Mouse (Mus musculus) CH12.LX (cell line): Measurements from ENCODE around the gene Tpi1. TPM values are rescaled to one million over a fixed set of nuclear protein-coding genes. Genes with fewer than 3 reads are reported as not detected.

Experiments
- DNase-seq: peaks from one replicate; pipeline ENCODE4 v3.0.0-alpha.2; 2013; ENCODE audit errors: extremely low read depth
- H3K27ac ChIP-seq: 2 replicates; pipeline ENCODE4 v1.5.1; 2012; ENCODE audit warnings: low read depth, mild to moderate bottlenecking, control low read depth, moderate library complexity; ENCODE audit not compliant: insufficient read depth
- H3K27me3 ChIP-seq: replicated peaks from 2 replicates; pipeline ENCODE3; 2012; ENCODE audit warnings: inconsistent platforms
- H3K36me3 ChIP-seq, 2 experiments: replicated peaks in 1 of 2; 2 replicates each; pipeline versions ENCODE3 to v1.6.1; 2012; ENCODE audit warnings: inconsistent platforms in 1 of 2, low read length in 1 of 2, mild to moderate bottlenecking in 1 of 2, mixed read lengths in 1 of 2, moderate library complexity in 1 of 2; ENCODE audit not compliant: control insufficient read depth in 1 of 2, insufficient read depth in 1 of 2
- H3K4me1 ChIP-seq, 2 experiments: 2 replicates each; pipeline ENCODE4 v1.6.1; 2012; ENCODE audit warnings: inconsistent platforms in 1 of 2, moderate library complexity in 1 of 2; ENCODE audit not compliant: insufficient read depth in 2 of 2, control insufficient read depth in 1 of 2
- H3K4me2 ChIP-seq: 2 replicates; pipeline ENCODE4 v1.6.1; 2012; ENCODE audit warnings: low read depth, mild to moderate bottlenecking, control low read depth; ENCODE audit not compliant: poor library complexity, insufficient read depth, severe bottlenecking
- H3K4me3 ChIP-seq, 3 experiments: fragments of 150-350 bp in 1 of 3; sonication (generic) in 1 of 3; replicated peaks in 1 of 3; 2 replicates each; pipeline versions ENCODE3 to v1.5.1; 2011 to 2012; ENCODE audit warnings: low read depth in 2 of 3, low read length in 2 of 3, mild to moderate bottlenecking in 2 of 3, moderate library complexity in 2 of 3, control low read depth in 1 of 3, improper control_type of control experiment in 1 of 3, inconsistent platforms in 1 of 3, mixed read lengths in 1 of 3; ENCODE audit not compliant: poor library complexity in 1 of 3
- H3K79me2 ChIP-seq: replicated peaks from 2 replicates; pipeline ENCODE4 v1.6.1; 2012; ENCODE audit warnings: mild to moderate bottlenecking, moderate library complexity; ENCODE audit not compliant: control insufficient read depth, poor library complexity, insufficient read depth, severe bottlenecking; ENCODE audit errors: extremely low read depth
- H3K9ac ChIP-seq: 2 replicates; pipeline ENCODE4 v1.6.1; 2012; ENCODE audit warnings: low read depth, mild to moderate bottlenecking, control low read depth, moderate library complexity; ENCODE audit not compliant: insufficient read depth
- H3K9me3 ChIP-seq: replicated peaks from 2 replicates; pipeline ENCODE3; 2012; ENCODE audit warnings: low read length, inconsistent platforms, mixed read lengths
- BHLHE40 ChIP-seq: IDR thresholded peaks from 2 replicates; pipeline ENCODE4 v1.6.1; 2011; ENCODE audit warnings: mild to moderate bottlenecking, low read depth, low read length, improper control_type of control experiment
- CHD1 ChIP-seq: IDR thresholded peaks from 2 replicates; pipeline ENCODE4 v1.6.1; 2012; ENCODE audit warnings: low read depth, low read length, improper control_type of control experiment, inconsistent platforms
- CHD2 ChIP-seq: IDR thresholded peaks from 2 replicates; pipeline ENCODE4 v1.6.1; 2011; ENCODE audit warnings: low read length, improper control_type of control experiment
- CTCF ChIP-seq, 2 experiments: IDR thresholded peaks in 1 of 2; conservative IDR thresholded peaks in 1 of 2; 2 replicates each; pipeline ENCODE4 v1.5.1; 2011 to 2012; ENCODE audit warnings: low read depth in 2 of 2, low read length in 2 of 2, improper control_type of control experiment in 1 of 2, inconsistent platforms in 1 of 2, mild to moderate bottlenecking in 1 of 2, moderate library complexity in 1 of 2
- E2F4 ChIP-seq: IDR thresholded peaks from 2 replicates; pipeline ENCODE4 v1.6.1; 2011; ENCODE audit warnings: low read depth, low read length, improper control_type of control experiment; ENCODE audit not compliant: insufficient replicate concordance
- ELF1 ChIP-seq: IDR thresholded peaks from 2 replicates; pipeline ENCODE4 v1.6.1; 2014; ENCODE audit warnings: low read depth, mild to moderate bottlenecking, inconsistent platforms, low read length, improper control_type of control experiment
- EP300 ChIP-seq: IDR thresholded peaks from 2 replicates; pipeline ENCODE4 v1.6.1; 2011; ENCODE audit warnings: low read length, improper control_type of control experiment
- ETS1 ChIP-seq: conservative IDR thresholded peaks from 2 replicates; pipeline ENCODE4 v1.6.1; 2012; ENCODE audit warnings: low read depth, mild to moderate bottlenecking, inconsistent platforms, low read length, improper control_type of control experiment, moderate library complexity
- GABPA ChIP-seq: IDR thresholded peaks from 2 replicates; pipeline ENCODE4 v1.6.1; 2012; ENCODE audit warnings: low read depth, low read length, improper control_type of control experiment, inconsistent platforms; ENCODE audit not compliant: insufficient replicate concordance
- HCFC1 ChIP-seq: IDR thresholded peaks from 2 replicates; pipeline ENCODE4 v1.6.1; 2012; ENCODE audit warnings: low read depth, mild to moderate bottlenecking, inconsistent platforms, low read length, improper control_type of control experiment
- IRF4 ChIP-seq: IDR thresholded peaks from 2 replicates; pipeline ENCODE4 v1.6.1; 2014; ENCODE audit warnings: low read depth, mild to moderate bottlenecking, inconsistent platforms, low read length, improper control_type of control experiment
- JUN ChIP-seq: IDR thresholded peaks from 2 replicates; pipeline ENCODE4 v1.6.1; 2011; ENCODE audit warnings: low read depth, mild to moderate bottlenecking, low read length, improper control_type of control experiment, moderate library complexity; ENCODE audit not compliant: insufficient read depth
- JUND ChIP-seq: conservative IDR thresholded peaks from 2 replicates; pipeline ENCODE4 v1.6.1; 2011; ENCODE audit warnings: low read depth, low read length, improper control_type of control experiment
- KAT2A ChIP-seq: IDR thresholded peaks from 2 replicates; pipeline ENCODE4 v1.6.1; 2012; ENCODE audit warnings: low read length, improper control_type of control experiment, inconsistent platforms; ENCODE audit not compliant: insufficient replicate concordance
- MAFK ChIP-seq: IDR thresholded peaks from 2 replicates; pipeline ENCODE4 v1.6.1; 2011; ENCODE audit warnings: low read length, improper control_type of control experiment; ENCODE audit not compliant: insufficient replicate concordance
- MAX ChIP-seq: IDR thresholded peaks from 2 replicates; pipeline ENCODE4 v1.6.1; 2011; ENCODE audit warnings: low read length, improper control_type of control experiment
- MAZ ChIP-seq: IDR thresholded peaks from 2 replicates; pipeline ENCODE4 v1.6.1; 2012; ENCODE audit warnings: low read depth, mild to moderate bottlenecking, inconsistent platforms, low read length, improper control_type of control experiment, moderate library complexity
- MEF2A ChIP-seq: IDR thresholded peaks from 2 replicates; pipeline ENCODE4 v1.6.1; 2014; ENCODE audit warnings: low read depth, mild to moderate bottlenecking, inconsistent platforms, low read length, improper control_type of control experiment, borderline replicate concordance
- MXI1 ChIP-seq: IDR thresholded peaks from 2 replicates; pipeline ENCODE4 v1.6.1; 2011; ENCODE audit warnings: mild to moderate bottlenecking, low read depth, low read length, improper control_type of control experiment
- MYC ChIP-seq: IDR thresholded peaks from 2 replicates; pipeline ENCODE4 v1.6.1; 2011; ENCODE audit warnings: low read depth, mild to moderate bottlenecking, improper control_type of control experiment, low read length
- NELFE ChIP-seq: IDR thresholded peaks from 2 replicates; pipeline ENCODE4 v1.6.1; 2011; ENCODE audit warnings: low read depth, low read length, improper control_type of control experiment
- NRF1 ChIP-seq: IDR thresholded peaks from 2 replicates; pipeline ENCODE4 v1.6.1; 2014; ENCODE audit warnings: low read depth, mild to moderate bottlenecking, inconsistent platforms, low read length, improper control_type of control experiment, moderate library complexity
- PAX5 ChIP-seq: IDR thresholded peaks from 2 replicates; pipeline ENCODE4 v1.6.1; 2012; ENCODE audit warnings: low read length, inconsistent platforms, mixed read lengths
- POLR2A ChIP-seq: IDR thresholded peaks from 2 replicates; pipeline ENCODE4 v1.6.1; 2011; ENCODE audit warnings: low read depth, mild to moderate bottlenecking, improper control_type of control experiment, low read length
- POLR2AphosphoS2 ChIP-seq: IDR thresholded peaks from 2 replicates; pipeline ENCODE4 v1.6.1; 2011; ENCODE audit warnings: low read depth, low read length, improper control_type of control experiment
- RAD21 ChIP-seq: IDR thresholded peaks from 2 replicates; pipeline ENCODE4 v1.6.1; 2011; ENCODE audit warnings: low read depth, mild to moderate bottlenecking, low read length, improper control_type of control experiment, moderate library complexity
- RCOR1 ChIP-seq: conservative IDR thresholded peaks from 2 replicates; pipeline ENCODE4 v1.6.1; 2012; ENCODE audit warnings: low read depth, mild to moderate bottlenecking, inconsistent platforms, low read length, improper control_type of control experiment
- SIN3A ChIP-seq: IDR thresholded peaks from 2 replicates; pipeline ENCODE4 v1.6.1; 2012; ENCODE audit warnings: low read length, improper control_type of control experiment, inconsistent platforms
- SMC3 ChIP-seq: IDR thresholded peaks from 2 replicates; pipeline ENCODE4 v1.6.1; 2011; ENCODE audit warnings: low read depth, low read length, improper control_type of control experiment
- TBP ChIP-seq: conservative IDR thresholded peaks from 2 replicates; pipeline ENCODE4 v1.6.1; 2011; ENCODE audit warnings: low read depth, low read length, improper control_type of control experiment
- TCF12 ChIP-seq: IDR thresholded peaks from 2 replicates; pipeline ENCODE4 v1.6.1; 2014; ENCODE audit warnings: low read depth, mild to moderate bottlenecking, inconsistent platforms, low read length, improper control_type of control experiment
- UBTF ChIP-seq: IDR thresholded peaks from 2 replicates; pipeline ENCODE4 v1.6.1; 2012; ENCODE audit warnings: low read depth, mild to moderate bottlenecking, inconsistent platforms, low read length, improper control_type of control experiment, moderate library complexity
- USF1 ChIP-seq: IDR thresholded peaks from 2 replicates; pipeline ENCODE4 v1.6.1; 2014; ENCODE audit warnings: low read depth, mild to moderate bottlenecking, inconsistent platforms, low read length, improper control_type of control experiment
- USF2 ChIP-seq: conservative IDR thresholded peaks from 2 replicates; pipeline ENCODE4 v1.6.1; 2011; ENCODE audit warnings: low read depth, low read length, improper control_type of control experiment
- ZC3H11A ChIP-seq: IDR thresholded peaks from 2 replicates; pipeline ENCODE4 v1.6.1; 2012; ENCODE audit warnings: low read depth, mild to moderate bottlenecking, inconsistent platforms, low read length, improper control_type of control experiment
- ZKSCAN1 ChIP-seq: IDR thresholded peaks from 2 replicates; pipeline ENCODE4 v1.6.1; 2012; ENCODE audit warnings: low read depth, inconsistent platforms, low read length, improper control_type of control experiment, borderline replicate concordance
- ZMIZ1 ChIP-seq: IDR thresholded peaks from 2 replicates; pipeline ENCODE4 v1.6.1; 2012; ENCODE audit warnings: low read depth, mild to moderate bottlenecking, inconsistent platforms, low read length, improper control_type of control experiment
- ZNF384 ChIP-seq: IDR thresholded peaks from 2 replicates; pipeline ENCODE4 v1.6.1; 2012; ENCODE audit warnings: low read depth, low read length, improper control_type of control experiment, inconsistent platforms
- dilution Hi-C: fragments of 300-500 bp; cut with MboI; formaldehyde crosslinking; loops from 2 replicates; pipeline ENCODE4 v1.14.3; 2020; ENCODE audit warnings: low sequenced_read_pairs; ENCODE audit not compliant: extremely low pct_unique_long_range_greater_than_20kb, extremely low pct_ligation_motif_present
- in situ Hi-C: fragments of 300-500 bp; cut with MboI; formaldehyde crosslinking; loops from 3 replicates; pipeline ENCODE4 v1.14.3; 2019; ENCODE audit warnings: low sequenced_read_pairs, low pct_ligation_motif_present, low pct_unique_long_range_greater_than_20kb, mixed read lengths
- polyA plus RNA-seq: library from polyadenylated mRNA; unstranded; fragments of >175 nt; gene quantifications from 2 replicates; pipeline ENCODE4 v1.2.1, GENCODE M21; 2012; ENCODE audit warnings: low read depth; ENCODE audit not compliant: insufficient read length
- total RNA-seq, 2 experiments: library from RNA; depleted of rRNA; stranded (reverse); fragments of 300-350 nt in 1 of 2; fragments of >200 nt in 1 of 2; gene quantifications; 2 replicates each; pipeline ENCODE4 v1.2.3; 2012 to 2014

The Tpi1 gene
- total and polyA plus RNA-seq, 3 experiments, result 758 to 1,645 (median 1,303) TPM

- Histone ChIP-seq H3K27me3 (no peaks in the 10 kb centered on the region), H3K27ac (peak overlapping the region; percentile 81), H3K4me3 (peak overlapping the region; percentile 76 to 94 (median 85)), H3K36me3 (peaks cover 45 to 65% of the 10 kb centered on the region in 2 experiments), H3K79me2 (peaks cover 32% of the 10 kb centered on the region), H3K9me3 (no peaks in the 10 kb centered on the region), H3K4me2 (peak overlapping the region; percentile 53), H3K9ac (peak overlapping the region; percentile 94), H3K4me1 (peaks cover 3 to 51% of the 10 kb centered on the region in 2 experiments)
- in situ Hi-C loops (no loop called here), dilution Hi-C loops (no loop called here)
- DNase-seq, result peak; percentile 98
- TF ChIP-seq MAZ (peak; percentile 72; the same call in 1 of the 2 replicates), JUN (no peak), ZKSCAN1 (no peak), RAD21 (no peak), ZNF384 (no peak), SMC3 (no peak), TCF12 (peak; percentile 67; the same call in 1 of the 2 replicates), NRF1 (peak; percentile 19; the same call in 1 of the 2 replicates), GABPA (no peak), MAX (peak; percentile 53; the same call in 1 of the 2 replicates), EP300 (no peak), UBTF (no peak), CHD1 (peak; percentile 92), NELFE (peak; percentile 85), CTCF (conservative IDR thresholded peaks at IDR 0.05 in 1 of 2, IDR thresholded peaks at IDR 0.05 in 1 of 2; ENCODE audit: low read depth in 2 of 2, low read length in 2 of 2) (no peak), POLR2A (peak; percentile 82), CHD2 (peak; percentile 94), E2F4 (peak; percentile 97), ZC3H11A (no peak), MXI1 (peak; percentile 63), BHLHE40 (no peak), TBP (0 out of 2 replicates have a peak, but pooled peaks have one; percentile 50), PAX5 (no peak), ETS1 (no peak), MYC (no peak), IRF4 (peak; percentile 37; the same call in 1 of the 2 replicates), MAFK (no peak), MEF2A (0 out of 2 replicates have a peak, but pooled peaks have one; percentile 22), JUND (no peak), POLR2AphosphoS2 (peak; percentile 73), RCOR1 (no peak), USF1 (no peak), ELF1 (peak; percentile 77), ZMIZ1 (peak; percentile 85), SIN3A (peak; percentile 98), USF2 (no peak), KAT2A (peak; percentile 55; the same call in 1 of the 2 replicates), HCFC1 (peak; percentile 42)
Measured at GRCm38 (mm10) chr6:124829799-124830700, 16.0 kb upstream of the Tpi1 start.
